Mouse (Mus musculus) G1E (cell line): ENCODE results near the gene Calm3.

Experiments
- CTCF ChIP-seq: IDR thresholded peaks from 2 replicates; pipeline ENCODE4 v1.5.1; 2012; ENCODE audit warnings: low read depth, low read length, inconsistent platforms, mixed read lengths
- GATA1 ChIP-seq: IDR thresholded peaks from 2 replicates; pipeline ENCODE4 v1.6.1; 2012; ENCODE audit warnings: borderline replicate concordance, low read length, inconsistent platforms, mixed read lengths
- POLR2AphosphoS5 ChIP-seq: IDR thresholded peaks from 2 replicates; pipeline ENCODE4 v1.6.1; 2012; ENCODE audit warnings: low read depth, low read length, inconsistent platforms; ENCODE audit not compliant: insufficient replicate concordance
- TAL1 ChIP-seq: conservative IDR thresholded peaks from 2 replicates; pipeline ENCODE4 v1.6.1; 2012; ENCODE audit warnings: low read depth, low read length, inconsistent platforms, mixed read lengths

DNA sequence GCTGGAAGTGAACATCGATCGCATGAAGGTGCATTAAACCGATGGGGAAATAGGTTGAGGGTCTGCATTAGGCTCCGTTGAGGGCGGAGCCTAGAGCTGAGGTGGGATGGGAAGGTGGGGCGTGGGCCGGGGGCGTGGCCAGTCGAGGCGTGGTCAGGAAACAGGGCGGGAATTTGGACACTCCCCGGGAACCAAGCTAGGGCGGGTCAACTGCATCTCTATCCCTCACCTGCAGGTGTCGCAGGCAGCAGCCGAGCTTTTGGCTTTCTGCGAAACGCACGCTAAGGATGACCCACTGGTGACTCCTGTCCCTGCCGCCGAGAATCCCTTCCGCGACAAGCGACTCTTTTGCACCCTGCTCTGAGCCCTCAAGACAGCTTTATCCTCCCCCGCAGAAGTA is 28.9 kb downstream of the Calm3 start:
- TF ChIP-seq GATA1 (no peak), POLR2AphosphoS5 (no peak), TAL1 (no peak), CTCF (peak; percentile 70)
